Mouse (Mus musculus): ENCODE data around the gene Lrfn4.

Gene Lrfn4

DNA sequence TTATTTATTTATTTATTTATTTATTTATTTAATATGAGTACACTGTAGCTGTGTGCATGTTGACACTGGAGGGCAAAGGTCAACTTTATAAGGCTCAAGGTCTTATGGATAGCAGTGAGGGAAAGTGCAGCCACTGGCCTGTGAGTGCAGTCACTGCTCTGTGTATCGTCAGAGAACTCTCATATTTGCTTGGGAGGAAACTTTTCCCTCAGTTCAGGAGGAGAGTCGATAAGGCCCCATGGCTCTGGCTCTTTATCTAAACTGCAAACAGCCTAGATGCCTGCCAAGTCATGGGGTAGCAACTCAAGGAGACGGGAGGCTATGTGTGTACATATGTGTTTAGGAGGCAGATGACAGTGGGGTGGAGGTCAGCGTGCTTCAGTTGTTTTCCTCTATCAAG lies 46.6 kb downstream of the Lrfn4 start:
- no peak for DNase-seq

DNA sequence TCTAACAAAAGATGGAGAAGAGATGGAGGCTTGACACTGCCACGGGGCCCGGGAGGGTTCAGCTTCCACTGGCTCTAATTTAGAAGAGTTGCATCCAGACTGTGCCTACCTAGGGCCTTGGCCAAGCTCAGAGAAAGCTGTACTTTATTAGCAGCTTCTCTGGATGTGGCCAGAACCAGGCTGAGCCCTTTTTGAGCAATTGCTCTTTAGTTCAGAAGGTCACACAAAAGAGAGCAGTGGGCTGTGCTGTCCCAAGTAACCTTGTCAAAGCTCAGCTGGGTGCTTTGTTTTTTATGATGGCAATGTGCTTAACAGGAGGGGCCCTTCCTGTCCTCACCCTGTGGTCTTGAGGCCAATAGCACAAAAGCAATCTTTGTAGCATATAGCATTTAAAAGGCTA lies 47.8 kb downstream of the Lrfn4 start:
- no peak for DNase-seq

DNA sequence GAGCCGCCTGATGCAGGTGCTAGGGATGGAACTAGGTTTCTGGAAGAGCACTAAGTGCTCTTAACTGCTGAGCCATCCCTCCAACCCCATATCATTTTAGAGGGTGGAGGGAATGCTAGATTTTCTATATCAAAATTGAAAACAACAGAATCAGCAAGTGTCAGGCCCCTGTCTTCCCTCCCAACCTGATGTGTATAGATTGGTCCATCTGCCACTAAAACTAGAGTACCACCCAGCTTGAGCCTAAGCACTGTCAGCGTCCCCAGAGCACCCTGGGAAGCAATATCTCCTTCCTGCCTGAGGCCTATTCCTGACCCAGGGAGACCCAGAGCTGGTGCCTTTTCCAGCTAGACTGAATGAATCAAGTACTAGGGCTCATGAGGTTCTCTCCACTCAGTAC lies 48.6 kb downstream of the Lrfn4 start:
- DNase-seq: no peak

DNA sequence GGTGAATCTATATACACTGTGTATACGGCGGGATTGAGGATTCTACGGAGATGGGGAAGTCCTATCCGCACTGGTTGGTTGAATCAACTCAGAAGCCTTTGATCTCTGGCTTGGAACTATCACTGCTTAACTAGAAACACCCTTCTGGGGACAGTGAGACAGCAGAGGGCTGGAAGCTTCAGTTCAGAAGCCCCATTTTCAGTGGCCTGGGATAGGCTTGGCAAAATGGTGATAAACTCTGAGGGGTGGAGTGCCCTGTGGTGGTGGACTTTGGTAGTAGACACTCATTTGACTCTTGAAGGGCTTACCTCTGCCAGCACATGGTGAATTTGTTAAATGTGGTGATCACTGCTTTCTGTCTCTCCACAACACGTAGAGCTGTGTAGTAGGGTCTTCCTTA lies 49.8 kb downstream of the Lrfn4 start:
- no peak for DNase-seq

Measured in thymus, postnatal 36 days (tissue).